Mouse (Mus musculus): ENCODE measurements around the gene Dbi. TPM values are rescaled to one million over a fixed set of nuclear protein-coding genes. Genes with fewer than 3 reads are reported as not detected.

Gene Dbi
- total and polyA plus RNA-seq, 2 experiments from 2014 or later: 540 to 1,809 TPM

DNA sequence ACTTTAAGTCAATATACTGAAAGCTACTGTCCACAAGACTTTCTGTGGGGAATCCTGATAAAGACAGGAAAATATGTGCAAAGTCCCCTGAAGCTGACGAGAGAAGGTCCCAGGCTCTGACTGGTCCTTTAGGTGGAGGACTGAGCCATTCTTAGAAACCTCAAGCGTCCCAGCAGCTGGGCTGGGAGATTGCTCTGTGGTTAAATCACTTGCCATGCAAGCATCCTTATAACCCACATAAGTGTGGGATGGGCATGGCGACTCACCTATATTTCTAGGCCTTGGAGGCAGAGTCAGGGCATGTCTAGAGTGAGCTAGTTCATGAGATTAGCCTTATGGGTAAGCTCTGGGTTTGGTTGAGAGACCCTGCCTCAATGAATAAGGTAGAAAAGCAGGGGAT is 54.3 kb downstream of the Dbi start:
- no peak for DNase-seq (ENCODE audit: low spot score)
- Histone ChIP-seq H3K9ac (replicated peaks; ENCODE audit: low read length, poor library complexity, severe bottlenecking) (no peak overlapping the region), H3K27me3 (ENCODE audit: insufficient read depth, low read length) (no peaks in the 10 kb centered on the region), H3K4me1 (ENCODE audit: insufficient read depth, low read length) (no peaks in the 10 kb centered on the region), H3K27ac (ENCODE audit: low read depth, low read length) (no peak overlapping the region), H3K36me3 (ENCODE audit: insufficient read depth, low read length) (no peaks in the 10 kb centered on the region), H3K4me2 (ENCODE audit: low read depth, low read length, poor library complexity, severe bottlenecking) (no peak overlapping the region), H3K4me3 (ENCODE audit: low read depth, low read length) (no peak overlapping the region), H3K9me3 (ENCODE audit: low read length) (no peaks in the 10 kb centered on the region)
- no peak for ATAC-seq (ENCODE audit: low FRiP score)
- 80% methylated on average over 3 of the region's 3 CpGs for WGBS
- TF ChIP-seq CTCF (IDR thresholded peaks at IDR 0.05): no peak

DNA sequence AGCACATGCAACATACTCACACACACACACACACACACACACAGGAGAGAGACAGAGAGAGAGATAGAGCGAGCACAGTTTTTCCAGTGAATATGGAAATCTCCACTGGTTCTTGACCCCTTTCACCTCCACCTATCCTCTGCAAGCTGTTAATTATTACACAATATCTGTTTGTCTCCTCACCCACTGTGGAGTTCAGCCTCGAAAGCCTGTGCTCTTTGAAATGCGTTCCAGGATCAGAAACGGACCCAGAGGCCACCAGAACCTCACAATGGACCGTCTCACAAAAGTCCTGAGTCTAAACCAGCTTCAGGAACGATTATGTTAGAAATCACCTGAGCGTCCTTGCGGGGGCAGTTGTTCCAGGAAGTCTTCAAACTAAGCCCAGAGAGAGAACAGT is 54.7 kb downstream of the Dbi start:
- H3K4me1 ChIP-seq (ENCODE audit: insufficient read depth, low read length): no peaks in the 10 kb centered on the region
- no peak overlapping the region for H3K4me3 ChIP-seq (ENCODE audit: low read depth, low read length)
- H3K4me2 ChIP-seq (ENCODE audit: low read depth, low read length, poor library complexity, severe bottlenecking): no peak overlapping the region
- DNase-seq (ENCODE audit: low spot score): no peak
- no peak for ATAC-seq (ENCODE audit: low FRiP score)
- H3K9ac ChIP-seq (replicated peaks; ENCODE audit: low read length, poor library complexity, severe bottlenecking): no peak overlapping the region
- no peaks in the 10 kb centered on the region for H3K27me3 ChIP-seq (ENCODE audit: insufficient read depth, low read length)
- H3K36me3 ChIP-seq (ENCODE audit: insufficient read depth, low read length): no peaks in the 10 kb centered on the region
- WGBS: 88% methylated on average over 8 of the region's 8 CpGs
- no peak overlapping the region for H3K27ac ChIP-seq (ENCODE audit: low read depth, low read length)
- no peak for TF ChIP-seq CTCF (IDR thresholded peaks at IDR 0.05)
- H3K9me3 ChIP-seq (ENCODE audit: low read length): no peaks in the 10 kb centered on the region

DNA sequence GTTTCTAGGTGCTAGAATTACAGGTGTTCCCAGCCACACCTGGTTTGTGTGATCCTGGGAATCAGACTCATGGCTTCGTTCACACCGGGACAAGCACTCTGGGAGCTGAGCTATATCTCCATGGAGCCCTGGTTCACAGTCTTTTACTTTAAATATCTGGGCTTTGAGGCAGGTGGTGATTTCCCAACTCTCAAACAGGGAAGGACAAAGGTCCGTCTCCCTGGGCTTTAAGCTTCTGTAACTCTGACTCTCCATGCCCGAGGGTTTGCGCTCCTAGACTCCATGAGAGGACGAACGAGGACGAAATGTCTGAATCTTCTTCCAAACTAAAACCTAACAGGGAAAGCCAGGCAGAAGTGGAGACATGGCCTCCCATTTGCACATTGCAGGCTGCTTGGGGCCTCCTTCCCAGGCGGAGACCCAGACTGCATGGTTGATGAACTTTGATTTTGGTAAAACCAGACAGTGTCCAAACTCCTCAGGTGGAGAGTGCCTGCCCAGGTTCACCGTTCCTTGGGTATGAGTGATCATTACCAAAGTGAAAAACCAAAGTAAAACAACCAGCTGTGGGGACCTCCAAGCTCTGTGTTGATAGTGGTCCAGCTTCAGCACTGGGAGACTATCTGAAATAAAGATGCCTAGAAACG is 56.7 kb downstream of the Dbi start:
- 92% methylated on average over 11 of the region's 11 CpGs for WGBS
- no peak overlapping the region for H3K4me2 ChIP-seq (ENCODE audit: low read depth, low read length, poor library complexity, severe bottlenecking)
- H3K4me3 ChIP-seq (ENCODE audit: low read depth, low read length): no peak overlapping the region
- no peaks in the 10 kb centered on the region for H3K9me3 ChIP-seq (ENCODE audit: low read length)
- no peak for ATAC-seq (ENCODE audit: low FRiP score)
- no peak for DNase-seq (ENCODE audit: low spot score)
- H3K27me3 ChIP-seq (ENCODE audit: insufficient read depth, low read length): no peaks in the 10 kb centered on the region
- H3K9ac ChIP-seq (replicated peaks; ENCODE audit: low read length, poor library complexity, severe bottlenecking): no peak overlapping the region
- H3K36me3 ChIP-seq (ENCODE audit: insufficient read depth, low read length): no peaks in the 10 kb centered on the region
- no peaks in the 10 kb centered on the region for H3K4me1 ChIP-seq (ENCODE audit: insufficient read depth, low read length)
- no peak overlapping the region for H3K27ac ChIP-seq (ENCODE audit: low read depth, low read length)
- TF ChIP-seq CTCF (IDR thresholded peaks at IDR 0.05): no peak

Other genes with a start within 250 kb of the Dbi start
- 5.4 and 5.7 TPM in 2 replicates for gene Tmem177, start 207.9 kb downstream of the Dbi start, total RNA-seq (2014; rRNA removed)
- 3.5 and 3.6 TPM in 2 replicates for gene Tmem177, start 207.9 kb downstream of the Dbi start, polyA plus RNA-seq (2015; fragmentation: Nextera tagmentation; extraction: Ambion mirVana)
- gene Cfap221, start 123.8 kb downstream of the Dbi start, total RNA-seq (2014; rRNA removed): 0.55 TPM in 1 of 2 replicates, not detected in the other
- 0.13 and 0.63 TPM in 2 replicates for gene Cfap221, start 123.8 kb downstream of the Dbi start, polyA plus RNA-seq (2015; fragmentation: Nextera tagmentation; extraction: Ambion mirVana)
- 0.66 and 1.6 TPM in 2 replicates for gene Sctr, start 114.2 kb downstream of the Dbi start, total RNA-seq (2014; rRNA removed)
- gene Sctr, start 114.2 kb downstream of the Dbi start, polyA plus RNA-seq (2015; fragmentation: Nextera tagmentation; extraction: Ambion mirVana): 1.00 and 1.0 TPM in 2 replicates
- gene Tmem37, start 47.0 kb downstream of the Dbi start, total RNA-seq (2014; rRNA removed): 2.7 and 4.0 TPM in 2 replicates
- gene Tmem37, start 47.0 kb downstream of the Dbi start, polyA plus RNA-seq (2015; fragmentation: Nextera tagmentation; extraction: Ambion mirVana): 6.9 and 7.5 TPM in 2 replicates
- 0.77 and 1.9 TPM in 2 replicates for gene 3110009E18Rik, start 109 bp upstream of the Dbi start, total RNA-seq (2014; rRNA removed)
- 11.4 and 15.7 TPM in 2 replicates for gene 3110009E18Rik, start 109 bp upstream of the Dbi start, polyA plus RNA-seq (2015; fragmentation: Nextera tagmentation; extraction: Ambion mirVana)
- 3.7 and 5.5 TPM in 2 replicates for gene Steap3, start 151.6 kb upstream of the Dbi start, total RNA-seq (2014; rRNA removed)
- 5.4 and 5.9 TPM in 2 replicates for gene Steap3, start 151.6 kb upstream of the Dbi start, polyA plus RNA-seq (2015; fragmentation: Nextera tagmentation; extraction: Ambion mirVana)
- 27.2 and 31.0 TPM in 2 replicates for gene C1ql2, start 219.5 kb upstream of the Dbi start, total RNA-seq (2014; rRNA removed)
- gene C1ql2, start 219.5 kb upstream of the Dbi start, polyA plus RNA-seq (2015; fragmentation: Nextera tagmentation; extraction: Ambion mirVana): 24.1 and 26.7 TPM in 2 replicates

Data from midbrain, postnatal 0 days (tissue).